Mouse (Mus musculus): ENCODE measurements at regions not wholly inside any gene's neighbourhood (a gene's known extent, or its start where the extent isn't known, plus 50 kb on each side); places are given as distances from the start of the nearest gene placed in this dataset.

- TF ChIP-seq CTCF (IDR thresholded peaks at IDR 0.05; ENCODE audit: low read depth, low read length) (no peak), GATA2 (IDR thresholded peaks at IDR 0.05; ENCODE audit: borderline replicate concordance, low read depth, low read length) (no peak), GATA1 (IDR thresholded peaks at IDR 0.05; ENCODE audit: borderline replicate concordance, low read length) (no peak), POLR2AphosphoS5 (IDR thresholded peaks at IDR 0.05; ENCODE audit: insufficient replicate concordance, low read depth, low read length) (no peak), TAL1 (conservative IDR thresholded peaks at IDR 0.05; ENCODE audit: low read depth, low read length) (no peak)
Observed at GRCm38 (mm10) chr9:43990124-43990523, 53.1 kb upstream of the Thy1 start.

Measured in G1E (cell line).